Mouse (Mus musculus) T-cell, adult 2 months (primary cell): ENCODE measurements around the gene Mblac1.
"Not testable (repeated sequence)": the region's sequence is repeated elsewhere in the genome, so short reads cannot be mapped to it uniquely, and the experiment has no call there.

Source experiments
- DNase-seq: peaks from one replicate; pipeline ENCODE4 v3.0.0; 2022; ENCODE audit warnings: low spot score

The Mblac1 gene

GRCm38 (mm10) chr5:138216632-138217031 lies 22.5 kb downstream of the Mblac1 start:
- DNase-seq, result not testable (repeated sequence)

GRCm38 (mm10) chr5:138219864-138220263 lies 25.8 kb downstream of the Mblac1 start:
- no peak for DNase-seq

DNA sequence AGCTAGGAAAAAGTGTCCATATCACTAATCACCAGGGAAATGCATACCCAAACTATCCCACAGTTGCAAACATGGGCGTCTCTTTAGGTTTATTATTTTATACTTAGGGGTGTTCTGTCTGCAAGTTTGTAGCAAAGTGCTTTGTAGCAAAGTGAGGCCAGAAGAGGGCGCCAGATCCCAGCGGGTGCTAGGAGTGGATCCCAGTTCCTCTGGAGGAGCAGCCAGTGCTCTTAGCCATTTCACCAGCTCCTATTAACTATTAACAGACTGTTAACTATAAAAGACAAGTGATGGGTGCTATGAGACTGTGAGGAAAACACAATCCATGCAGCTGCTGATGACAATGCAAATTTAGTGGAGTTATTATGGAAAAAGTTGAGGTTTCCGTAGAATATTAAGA lies 28.0 kb downstream of the Mblac1 start:
- DNase-seq, result peak; percentile 63

- DNase-seq, result no peak
Measured at GRCm38 (mm10) chr5:138223287-138223686, 29.2 kb downstream of the Mblac1 start.

DNA sequence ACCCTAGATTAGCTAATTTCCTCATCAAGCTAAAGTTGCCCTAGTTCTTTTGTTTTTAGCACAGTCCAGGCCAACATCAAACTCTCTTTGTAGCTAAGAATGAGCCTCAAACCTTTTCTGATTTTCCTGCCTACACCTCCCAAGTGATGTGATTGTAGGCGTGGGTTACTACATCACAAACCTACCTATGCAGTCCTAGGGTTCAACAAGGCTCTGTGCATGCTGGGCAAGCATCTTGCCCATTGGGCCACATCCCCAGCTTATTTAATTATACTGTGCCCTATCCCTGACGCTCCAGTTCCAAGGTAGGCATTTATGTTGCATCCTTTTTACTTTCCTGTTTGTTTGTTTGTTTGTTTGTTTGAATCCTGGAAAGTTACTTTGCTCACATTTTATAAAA lies 31.6 kb downstream of the Mblac1 start, which contains the start of gene Nxpe5:
TSS of gene Nxpe5 (plus strand) at position 199 of the 400 bp plus-strand sequence.
- no peak for DNase-seq

GRCm38 (mm10) chr5:138226491-138226890 lies 32.4 kb downstream of the Mblac1 start:
- no peak for DNase-seq

DNA sequence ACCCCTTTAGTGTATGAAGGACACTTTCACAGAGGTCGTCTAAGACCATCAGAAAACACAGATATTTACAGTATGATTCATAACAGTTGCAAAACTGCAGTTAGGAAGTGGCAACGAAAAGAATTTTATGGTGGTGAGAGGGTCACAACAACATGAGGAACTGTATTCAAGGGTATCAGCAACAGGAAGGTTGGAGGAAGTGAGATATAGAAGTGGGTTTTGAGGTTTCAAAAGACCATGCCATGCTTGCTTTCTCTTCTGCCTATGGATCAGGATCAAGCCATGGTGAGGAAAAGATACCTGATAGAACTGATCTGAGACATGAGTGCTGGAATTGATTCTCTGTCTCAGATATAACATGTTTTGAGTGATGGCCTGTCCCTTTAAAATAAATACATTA lies 33.3 kb downstream of the Mblac1 start:
- DNase-seq, result no peak

GRCm38 (mm10) chr5:138228026-138228425 lies 33.9 kb downstream of the Mblac1 start:
- peak; percentile 15 for DNase-seq

- DNase-seq, result no peak
Measured at GRCm38 (mm10) chr5:138229511-138229910, 35.4 kb downstream of the Mblac1 start.

GRCm38 (mm10) chr5:138233778-138234177 lies 39.7 kb downstream of the Mblac1 start:
- no peak for DNase-seq

GRCm38 (mm10) chr5:138234224-138234623 lies 40.1 kb downstream of the Mblac1 start:
- DNase-seq, result no peak

- no peak for DNase-seq
Measured at GRCm38 (mm10) chr5:138241511-138241910, 47.4 kb downstream of the Mblac1 start.
